Mouse (Mus musculus): Measurements from ENCODE around the gene Fcer1a. TPM values are rescaled to one million over a fixed set of nuclear protein-coding genes. Genes with fewer than 3 reads are reported as not detected.

The Fcer1a gene
- polyA plus RNA-seq, 1 experiment from 2014 or later, result 0.31 TPM

GRCm38 (mm10) chr1:173196359-173196758, 30.7 kb downstream of the Fcer1a start:
- Histone ChIP-seq H3K9me3 (ENCODE audit: low read length) (no peaks in the 10 kb centered on the region), H3K27ac (ENCODE audit: low read length) (no peak overlapping the region), H3K27me3 (replicated peaks; ENCODE audit: insufficient read depth, low read length) (no peaks in the 10 kb centered on the region), H3K4me2 (replicated peaks; ENCODE audit: low read depth, low read length) (no peak overlapping the region), H3K4me3 (ENCODE audit: low read depth, low read length) (no peak overlapping the region), H3K4me1 (ENCODE audit: insufficient read depth, low read depth, low read length) (no peaks in the 10 kb centered on the region), H3K36me3 (ENCODE audit: insufficient read depth, low read length) (no peaks in the 10 kb centered on the region), H3K9ac (replicated peaks; ENCODE audit: low read depth) (no peak overlapping the region)
- DNase-seq (ENCODE audit: low spot score) (no peak), ATAC-seq (no peak)
- TF ChIP-seq EP300 (IDR thresholded peaks at IDR 0.05) (no peak), CTCF (IDR thresholded peaks at IDR 0.05) (no peak)
- WGBS, result 65% methylated on average over 2 of the region's 2 CpGs

- Histone ChIP-seq H3K36me3 (ENCODE audit: insufficient read depth, low read length) (no peaks in the 10 kb centered on the region), H3K4me1 (ENCODE audit: insufficient read depth, low read depth, low read length) (no peaks in the 10 kb centered on the region), H3K4me3 (ENCODE audit: low read depth, low read length) (no peak overlapping the region), H3K9ac (replicated peaks; ENCODE audit: low read depth) (no peak overlapping the region), H3K27me3 (replicated peaks; ENCODE audit: insufficient read depth, low read length) (no peaks in the 10 kb centered on the region), H3K4me2 (replicated peaks; ENCODE audit: low read depth, low read length) (no peak overlapping the region), H3K9me3 (ENCODE audit: low read length) (no peaks in the 10 kb centered on the region), H3K27ac (ENCODE audit: low read length) (no peak overlapping the region)
- WGBS, result 46% methylated on average over 3 of the region's 3 CpGs
- no peak for TF ChIP-seq CTCF (IDR thresholded peaks at IDR 0.05)
- no peak for TF ChIP-seq EP300 (IDR thresholded peaks at IDR 0.05)
- ATAC-seq, result no peak
- DNase-seq (ENCODE audit: low spot score), result no peak
Observed at GRCm38 (mm10) chr1:173192059-173192458, 35.0 kb downstream of the Fcer1a start.

- TF ChIP-seq EP300 (IDR thresholded peaks at IDR 0.05) (no peak), CTCF (IDR thresholded peaks at IDR 0.05) (no peak)
- Histone ChIP-seq H3K4me2 (replicated peaks; ENCODE audit: low read depth, low read length) (no peak within 1 kb of the TSS), H3K9me3 (ENCODE audit: low read length) (no peaks in the 10 kb centered on the region), H3K27ac (ENCODE audit: low read length) (no peak within 1 kb of the TSS), H3K36me3 (ENCODE audit: insufficient read depth, low read length) (no peaks in the 10 kb centered on the region), H3K9ac (replicated peaks; ENCODE audit: low read depth) (no peak within 1 kb of the TSS), H3K4me1 (ENCODE audit: insufficient read depth, low read depth, low read length) (no peaks in the 10 kb centered on the region), H3K27me3 (replicated peaks; ENCODE audit: insufficient read depth, low read length) (no peaks in the 10 kb centered on the region), H3K4me3 (ENCODE audit: low read depth, low read length) (no peak within 1 kb of the TSS)
- DNase-seq (ENCODE audit: low spot score), result no peak
- no peak for ATAC-seq
- 52% methylated on average over 3 of the region's 3 CpGs for WGBS
Observed at GRCm38 (mm10) chr1:173190540-173190939, 36.5 kb downstream of the Fcer1a start, which contains the start of gene Olfr1406. Gene Olfr1406, minus strand, starts transcription at chr1:173190640.

GRCm38 (mm10) chr1:173174154-173174842, 52.7 kb downstream of the Fcer1a start:
- Histone ChIP-seq H3K9me3 (ENCODE audit: low read length) (no peaks in the 10 kb centered on the region), H3K4me2 (replicated peaks; ENCODE audit: low read depth, low read length) (no peak overlapping the region), H3K36me3 (ENCODE audit: insufficient read depth, low read length) (no peaks in the 10 kb centered on the region), H3K27ac (ENCODE audit: low read length) (no peak overlapping the region), H3K27me3 (replicated peaks; ENCODE audit: insufficient read depth, low read length) (no peaks in the 10 kb centered on the region), H3K9ac (replicated peaks; ENCODE audit: low read depth) (no peak overlapping the region), H3K4me1 (ENCODE audit: insufficient read depth, low read depth, low read length) (no peaks in the 10 kb centered on the region), H3K4me3 (ENCODE audit: low read depth, low read length) (no peak overlapping the region)
- DNase-seq (ENCODE audit: low spot score) (no peak), ATAC-seq (no peak)
- no peak for TF ChIP-seq EP300 (IDR thresholded peaks at IDR 0.05)
- no peak for TF ChIP-seq CTCF (IDR thresholded peaks at IDR 0.05)

Other genes starting within 250 kb of the Fcer1a start
- not detected in 2 replicates for gene Olfr1408, start 89.8 kb downstream of the Fcer1a start, polyA plus RNA-seq (2015; fragmentation: Nextera tagmentation; extraction: Ambion mirVana)
- gene Olfr1406, start 36.6 kb downstream of the Fcer1a start, polyA plus RNA-seq (2015; fragmentation: Nextera tagmentation; extraction: Ambion mirVana), result not detected in 2 replicates
- not detected in 2 replicates for gene Olfr218, start 29.4 kb downstream of the Fcer1a start, polyA plus RNA-seq (2015; fragmentation: Nextera tagmentation; extraction: Ambion mirVana)
- not detected in 2 replicates for gene Olfr1404, start 14.8 kb downstream of the Fcer1a start, polyA plus RNA-seq (2015; fragmentation: Nextera tagmentation; extraction: Ambion mirVana)
- not detected in 2 replicates for gene Olfr418, start 38.8 kb upstream of the Fcer1a start, polyA plus RNA-seq (2015; fragmentation: Nextera tagmentation; extraction: Ambion mirVana)
- not detected in 2 replicates for gene Mptx2, start 50.6 kb upstream of the Fcer1a start, polyA plus RNA-seq (2015; fragmentation: Nextera tagmentation; extraction: Ambion mirVana)
- gene Ackr1, start 106.5 kb upstream of the Fcer1a start, polyA plus RNA-seq (2015; fragmentation: Nextera tagmentation; extraction: Ambion mirVana), result 0.36 and 0.70 TPM in 2 replicates
- 2.1 and 3.4 TPM in 2 replicates for gene Aim2, start 123.7 kb upstream of the Fcer1a start, polyA plus RNA-seq (2015; fragmentation: Nextera tagmentation; extraction: Ambion mirVana)
- gene Cadm3, start 140.5 kb upstream of the Fcer1a start, polyA plus RNA-seq (2015; fragmentation: Nextera tagmentation; extraction: Ambion mirVana), result 0.26 and 0.39 TPM in 2 replicates

All from lung, postnatal 0 days (tissue).